Comparison of ENCODE assay signal across 29 mouse cellular contexts in the genomic region with DNA sequence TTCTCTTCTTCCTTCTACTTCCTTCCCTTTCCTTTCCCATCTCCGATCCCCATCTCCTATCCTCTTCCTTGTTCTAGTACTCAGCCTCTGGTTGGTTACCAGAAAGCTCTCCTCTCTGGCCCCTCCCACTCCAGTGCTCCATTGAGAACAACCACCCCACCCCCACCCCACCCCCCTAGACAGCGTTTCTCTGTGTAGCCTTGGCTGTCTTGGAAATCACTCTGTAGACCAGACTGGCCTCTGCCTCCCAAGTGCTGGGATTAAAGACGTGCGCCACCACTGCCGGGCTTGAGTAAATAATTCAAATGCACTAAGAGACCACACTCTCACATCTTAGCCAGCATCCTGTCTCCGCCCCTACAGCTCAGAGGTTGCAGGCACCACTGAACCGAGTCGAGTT. TPM values are rescaled to one million over a fixed set of nuclear protein-coding genes. Genes with fewer than 3 reads are reported as not detected.
A peak's percentile ranks its signal among the peaks of the same experiment; 100 is the strongest.
DNase-seq lines count a peak whose midpoint lies in the region; ATAC-seq and TF ChIP-seq lines count a peak whose summit lies in the region.
"Had no signal": no experiment of that assay in that cellular context is flagged by ENCODE, and none has a peak within 500 bp of the region (broad histone marks: within the 10 kb centered on the region; RNA-seq: fewer than 3 reads in every experiment).

No protein-coding gene starts in this region.

- DNase-seq in heart, embryonic 10.5 days (ENCODE audit: low spot score), result peak; percentile 42
- no peak for DNase-seq in heart, postnatal 4 days
- no peak for DNase-seq in lung, postnatal 10 days
- no peak for DNase-seq in forebrain, postnatal 0 days
- DNase-seq: adrenal gland, postnatal 36 days; cerebellum, adult 11 months; cerebellum, adult 9-11 months; gastrocnemius, postnatal 36 days; heart, postnatal 14 days; kidney, adult 8-10 months; kidney, postnatal 36 days; layer of hippocampus, postnatal 36 days; right cerebral cortex, postnatal 14 days had no signal

- no peaks in the 10 kb centered on the region for H3K79me2 ChIP-seq in myocyte (ENCODE audit: control insufficient read depth, insufficient read depth)

- TF ChIP-seq CTCF in ES-Bruce4 (IDR thresholded peaks at IDR 0.05; ENCODE audit: low read depth, low read length), result no peak
- no peak for TF ChIP-seq CTCF in forebrain, postnatal 0 days (IDR thresholded peaks at IDR 0.05; ENCODE audit: low read depth)

- no peaks in the 10 kb centered on the region for H3K9me3 ChIP-seq in heart, embryonic 10.5 days
- no peaks in the 10 kb centered on the region for H3K9me3 ChIP-seq in lung, embryonic 16.5 days (ENCODE audit: control insufficient read depth, low read length)
- H3K9me3 ChIP-seq in ES-Bruce4 (replicated peaks; ENCODE audit: control insufficient read depth, insufficient read depth, low read length, poor library complexity, severe bottlenecking), result no peaks in the 10 kb centered on the region
- H3K9me3 ChIP-seq in forebrain, postnatal 0 days (ENCODE audit: low read length), result no peaks in the 10 kb centered on the region
- H3K9me3 ChIP-seq: embryonic facial prominence, embryonic 15.5 days; heart, embryonic 12.5 days; hindbrain, embryonic 13.5 days had no signal

- TF ChIP-seq POLR2A in ES-Bruce4 (IDR thresholded peaks at IDR 0.05; ENCODE audit: insufficient read depth, low read length) (no peak), myocyte (IDR thresholded peaks at IDR 0.05; ENCODE audit: insufficient read length, low read depth) (no peak)

- 0 out of 2 replicates have a peak, but pooled peaks cover 3% of the 10 kb centered on the region for H3K4me1 ChIP-seq in heart, embryonic 10.5 days
- no peaks in the 10 kb centered on the region for H3K4me1 ChIP-seq in lung, embryonic 16.5 days (replicated peaks; ENCODE audit: control insufficient read depth, insufficient read depth, low read length)
- peaks cover 6% of the 10 kb centered on the region for H3K4me1 ChIP-seq in ES-Bruce4 (ENCODE audit: control insufficient read depth, insufficient read depth, low read length)
- H3K4me1 ChIP-seq in forebrain, postnatal 0 days (ENCODE audit: insufficient read depth), result no peaks in the 10 kb centered on the region
- H3K4me1 ChIP-seq: embryonic facial prominence, embryonic 15.5 days; heart, embryonic 12.5 days; hindbrain, embryonic 13.5 days had no signal

- no peaks in the 10 kb centered on the region for H3K36me3 ChIP-seq in heart, embryonic 10.5 days
- H3K36me3 ChIP-seq in lung, embryonic 16.5 days (ENCODE audit: control insufficient read depth, insufficient read depth, low read length), result no peaks in the 10 kb centered on the region
- no peaks in the 10 kb centered on the region for H3K36me3 ChIP-seq in ES-Bruce4 (ENCODE audit: control insufficient read depth, insufficient read depth, low read length, poor library complexity, severe bottlenecking)
- no peaks in the 10 kb centered on the region for H3K36me3 ChIP-seq in myocyte (ENCODE audit: control insufficient read depth, insufficient read depth)
- H3K36me3 ChIP-seq in forebrain, postnatal 0 days (ENCODE audit: insufficient read depth), result no peaks in the 10 kb centered on the region
- H3K36me3 ChIP-seq: embryonic facial prominence, embryonic 15.5 days; heart, embryonic 12.5 days; hindbrain, embryonic 13.5 days had no signal

- no peak overlapping the region for H3K27ac ChIP-seq in heart, embryonic 10.5 days
- no peak overlapping the region for H3K27ac ChIP-seq in lung, embryonic 16.5 days (ENCODE audit: low read length)
- peak overlapping the region; percentile 56 for H3K27ac ChIP-seq in ES-Bruce4 (ENCODE audit: insufficient read depth, low read length)
- H3K27ac ChIP-seq in forebrain, postnatal 0 days (ENCODE audit: low read depth, low read length), result no peak overlapping the region
- H3K27ac ChIP-seq: embryonic facial prominence, embryonic 15.5 days; hindbrain, embryonic 13.5 days had no signal

- 33% methylated on average over 8 of the region's 8 CpGs for WGBS in heart, embryonic 10.5 days
- WGBS in lung, embryonic 16.5 days, result 30% methylated on average over 8 of the region's 8 CpGs
- WGBS in forebrain, postnatal 0 days, result 50% methylated on average over 8 of the region's 8 CpGs

- H3K27me3 ChIP-seq in heart, embryonic 10.5 days (ENCODE audit: insufficient read depth, poor library complexity, severe bottlenecking), result no peaks in the 10 kb centered on the region
- H3K27me3 ChIP-seq in lung, embryonic 16.5 days (ENCODE audit: control insufficient read depth, insufficient read depth, low read depth, low read length), result no peaks in the 10 kb centered on the region
- H3K27me3 ChIP-seq in ES-Bruce4 (ENCODE audit: control insufficient read depth, insufficient read depth, low read length, poor library complexity, severe bottlenecking) (no peaks in the 10 kb centered on the region), myocyte (ENCODE audit: control insufficient read depth, insufficient read depth, insufficient read length) (peaks cover 22% of the 10 kb centered on the region)
- H3K27me3 ChIP-seq in forebrain, postnatal 0 days (ENCODE audit: insufficient read depth, low read length), result no peaks in the 10 kb centered on the region
- H3K27me3 ChIP-seq: embryonic facial prominence, embryonic 15.5 days; heart, embryonic 12.5 days; hindbrain, embryonic 13.5 days had no signal

- H3K4me3 ChIP-seq in heart, embryonic 10.5 days, result no peak overlapping the region
- no peak overlapping the region for H3K4me3 ChIP-seq in lung, embryonic 16.5 days (ENCODE audit: low read length)
- H3K4me3 ChIP-seq in ES-Bruce4 (ENCODE audit: low read depth, low read length), result peak overlapping the region; percentile 59
- no peak overlapping the region for H3K4me3 ChIP-seq in myocyte
- no peak overlapping the region for H3K4me3 ChIP-seq in forebrain, postnatal 0 days (ENCODE audit: low read depth, low read length)
- H3K4me3 ChIP-seq: embryonic facial prominence, embryonic 15.5 days; heart, embryonic 12.5 days; hindbrain, embryonic 13.5 days had no signal

- TF ChIP-seq EP300 in ES-Bruce4 (IDR thresholded peaks at IDR 0.05; ENCODE audit: insufficient read depth, low read depth, low read length), result no peak

- ATAC-seq in lung, embryonic 16.5 days (ENCODE audit: low read depth), result peak; percentile 26; the same call in 1 of the 2 replicates
- no peak for ATAC-seq in forebrain, postnatal 0 days
- ATAC-seq: forebrain, embryonic 16.5 days; inflammation-experienced regulatory T-cells, adult 6 months; midbrain, embryonic 16.5 days had no signal

- no peak overlapping the region for H3ac ChIP-seq in myocyte (ENCODE audit: control insufficient read depth, insufficient read length)

- H3K9ac ChIP-seq in lung, embryonic 16.5 days (ENCODE audit: low read length), result no peak overlapping the region
- H3K9ac ChIP-seq in ES-Bruce4 (ENCODE audit: low read depth, poor library complexity, severe bottlenecking), result peak overlapping the region; percentile 28; the same call in 1 of the 2 replicates
- no peak overlapping the region for H3K9ac ChIP-seq in forebrain, postnatal 0 days
- H3K9ac ChIP-seq: embryonic facial prominence, embryonic 15.5 days; heart, embryonic 12.5 days; hindbrain, embryonic 13.5 days had no signal

- no peak overlapping the region for H3K4me2 ChIP-seq in lung, embryonic 16.5 days (ENCODE audit: low read depth, low read length)
- peak overlapping the region; percentile 40 for H3K4me2 ChIP-seq in myocyte (ENCODE audit: low read depth)
- no peak overlapping the region for H3K4me2 ChIP-seq in forebrain, postnatal 0 days (ENCODE audit: low read depth)
- H3K4me2 ChIP-seq: embryonic facial prominence, embryonic 15.5 days; heart, embryonic 12.5 days; hindbrain, embryonic 13.5 days had no signal

TF ChIP-seq in myocyte, 11 proteins besides CTCF, POLR2A, EP300 and RAD21:
- no peak for TF ChIP-seq TCF3 (IDR thresholded peaks at IDR 0.05; ENCODE audit: insufficient read length, low read depth)
- no peak for TF ChIP-seq USF1 (IDR thresholded peaks at IDR 0.05; ENCODE audit: low read depth)
- no peak for TF ChIP-seq MAX (IDR thresholded peaks at IDR 0.05; ENCODE audit: low read depth)
- no peak for TF ChIP-seq CEBPB (IDR thresholded peaks at IDR 0.05; ENCODE audit: insufficient read depth, poor library complexity, severe bottlenecking)
- TF ChIP-seq MYOD1 (IDR thresholded peaks at IDR 0.05; ENCODE audit: control insufficient read depth in 1 of 3, insufficient read length in 2 of 3, low read depth in 2 of 3), result no peak
- no peak for TF ChIP-seq REST (IDR thresholded peaks at IDR 0.05; ENCODE audit: insufficient read depth, insufficient read length)
TF ChIP-seq in myocyte: peak in this region for 0.

RNA-seq across cellular contexts. Expression of gene Lep, which starts 57.2 kb away (rescaled TPM):
- not detected in 2 replicates for polyA plus RNA-seq in heart, embryonic 10.5 days (2016; fragmentation: Nextera tagmentation; extraction: Ambion mirVana)
- total RNA-seq in heart, postnatal 4 days (2021), result under 1 TPM in 1 of 2 experiments, not detected in 1; 0.29 TPM
- not detected in 2 replicates for polyA plus RNA-seq in lung, embryonic 16.5 days (2015; fragmentation: Nextera tagmentation; extraction: Ambion mirVana)
- polyA plus RNA-seq in ES-Bruce4 (2011; ENCODE audit: insufficient read depth, insufficient read length, low read depth, missing spikeins), result not detected in 2 replicates
- polyA plus RNA-seq in myocyte (2012; fragmentation: generic; extraction: Trizol), result not detected
- not detected in 2 replicates for total RNA-seq in forebrain, postnatal 0 days (2014; rRNA removed)
- polyA plus RNA-seq in forebrain, postnatal 0 days (2015; fragmentation: Nextera tagmentation; extraction: Ambion mirVana), result not detected in 2 replicates
- total RNA-seq: common myeloid progenitor, adult 5-6 weeks; layer of hippocampus, adult 8-10 months; layer of hippocampus, postnatal 36 days; left cerebral cortex, postnatal 10 days; megakaryocyte, adult 5-6 weeks had no signal
- polyA plus RNA-seq: embryonic facial prominence, embryonic 15.5 days; forebrain, embryonic 16.5 days; heart, embryonic 12.5 days; hindbrain, embryonic 13.5 days; inflammation-experienced regulatory T-cells, adult 6 months; limb, embryonic 11.5 days; liver, adult 2 months; liver, embryonic 16.5 days; midbrain, embryonic 16.5 days had no signal
